Mouse (Mus musculus) embryonic facial prominence, embryonic 12.5 days (tissue): ENCODE results near the gene Sat2. TPM values are rescaled to one million over a fixed set of nuclear protein-coding genes. Genes with fewer than 3 reads are reported as not detected.

Experiments used
- ATAC-seq: fragments of 200-750 bp; cut with Nextera tagmentation; 2 replicates; pipeline ENCODE4 v1.8.0; 2017; ENCODE audit not compliant: insufficient number of reproducible peaks, insufficient read depth, low FRiP score, low TSS enrichment
- H3K27ac ChIP-seq: fragments of 300-500 bp; sonication (generic); 2 replicates; pipeline ENCODE4 v1.5.1; 2016; ENCODE audit warnings: mild to moderate bottlenecking
- H3K27me3 ChIP-seq: fragments of 300-500 bp; sonication (generic); 2 replicates; pipeline ENCODE4 v1.6.1; 2016; ENCODE audit warnings: mild to moderate bottlenecking, moderate library complexity
- H3K36me3 ChIP-seq: fragments of 300-500 bp; sonication (generic); 2 replicates; pipeline ENCODE4 v1.6.1; 2016; ENCODE audit warnings: mild to moderate bottlenecking
- H3K4me1 ChIP-seq: fragments of 300-500 bp; sonication (generic); 2 replicates; pipeline ENCODE4 v1.6.1; 2016
- H3K4me2 ChIP-seq: fragments of 300-500 bp; sonication (generic); replicated peaks from 2 replicates; pipeline ENCODE4 v1.6.1; 2016; ENCODE audit warnings: mild to moderate bottlenecking, moderate library complexity
- H3K4me3 ChIP-seq: fragments of 300-500 bp; sonication (generic); 2 replicates; pipeline ENCODE4 v1.5.1; 2016; ENCODE audit warnings: mild to moderate bottlenecking
- H3K9ac ChIP-seq: fragments of 300-500 bp; sonication (generic); 2 replicates; pipeline ENCODE4 v1.6.1; 2016; ENCODE audit warnings: mild to moderate bottlenecking, moderate library complexity
- H3K9me3 ChIP-seq: fragments of 300-500 bp; sonication (generic); 2 replicates; pipeline ENCODE4 v1.6.1; 2016; ENCODE audit warnings: mild to moderate bottlenecking, moderate library complexity
- WGBS: fragments of 180-500 bp; shearing (Covaris S2); methylation state at CpG from one replicate; pipeline ENCODE4 v1.1.7; 2016; 5-methylcytosine and 5-hydroxymethylcytosine counted together
- polyA plus RNA-seq: library from polyadenylated mRNA; unstranded; fragments of >200 nt; fragmentation: Nextera tagmentation; extraction: Ambion mirVana; gene quantifications from 2 replicates; pipeline ENCODE4 v1.2.1, GENCODE M21; 2016

Sat2 gene
- polyA plus RNA-seq, 1 experiment from 2014 or later: 25.8 TPM

DNA sequence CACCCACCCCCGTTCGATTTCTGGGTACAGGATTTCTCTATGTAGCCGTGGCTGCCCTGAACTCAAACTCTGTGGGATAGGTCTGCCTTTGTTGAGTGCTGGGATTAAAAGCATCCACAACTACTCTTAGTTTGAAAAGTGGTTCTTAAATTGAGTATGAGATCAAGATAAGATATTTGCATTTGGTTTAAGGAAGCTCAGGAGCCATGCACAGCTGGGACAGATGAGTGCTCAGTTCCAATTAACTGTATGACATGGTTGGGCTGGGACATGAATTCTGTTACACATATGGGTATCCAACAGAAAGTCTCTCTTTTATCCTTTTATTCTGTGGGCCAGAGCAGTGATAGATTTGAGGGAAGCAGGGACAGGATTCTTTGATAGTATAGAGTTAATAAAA lies 13.6 kb downstream of the Sat2 start:
- peak overlapping the region; percentile 78 for H3K4me2 ChIP-seq
- no peak overlapping the region for H3K4me3 ChIP-seq
- no peaks in the 10 kb centered on the region for H3K27me3 ChIP-seq
- H3K27ac ChIP-seq: no peak overlapping the region
- no peak overlapping the region for H3K9ac ChIP-seq
- WGBS: 90% methylated on average over 3 of the region's 3 CpGs
- no peaks in the 10 kb centered on the region for H3K9me3 ChIP-seq
- peaks cover 22% of the 10 kb centered on the region for H3K36me3 ChIP-seq
- no peak for ATAC-seq
- peaks cover 23% of the 10 kb centered on the region for H3K4me1 ChIP-seq

DNA sequence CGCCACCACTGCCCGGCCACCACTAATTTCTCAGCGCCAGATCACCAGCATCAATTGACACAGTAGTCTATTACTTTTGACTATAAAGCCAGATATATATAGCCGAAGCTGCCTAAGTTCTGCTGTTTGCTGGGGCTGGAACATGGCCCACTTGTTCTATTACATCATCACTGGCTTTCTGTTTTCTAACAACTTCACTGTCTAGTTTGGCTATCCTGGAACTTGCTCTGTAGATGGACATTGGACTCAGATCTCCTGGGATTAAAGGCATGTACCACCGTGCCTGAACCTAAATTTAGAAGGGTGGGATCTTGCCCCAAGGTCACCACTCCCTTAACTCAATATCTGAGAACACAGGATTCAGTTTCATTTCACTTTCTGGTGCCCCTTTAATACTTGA lies 24.0 kb downstream of the Sat2 start:
- Histone ChIP-seq H3K27me3 (no peaks in the 10 kb centered on the region), H3K9me3 (no peaks in the 10 kb centered on the region), H3K9ac (no peak overlapping the region), H3K4me2 (no peak overlapping the region), H3K4me1 (no peaks in the 10 kb centered on the region), H3K27ac (no peak overlapping the region), H3K36me3 (peaks cover 95% of the 10 kb centered on the region), H3K4me3 (no peak overlapping the region)
- no peak for ATAC-seq
- 92% methylated on average over 5 of the region's 5 CpGs for WGBS

DNA sequence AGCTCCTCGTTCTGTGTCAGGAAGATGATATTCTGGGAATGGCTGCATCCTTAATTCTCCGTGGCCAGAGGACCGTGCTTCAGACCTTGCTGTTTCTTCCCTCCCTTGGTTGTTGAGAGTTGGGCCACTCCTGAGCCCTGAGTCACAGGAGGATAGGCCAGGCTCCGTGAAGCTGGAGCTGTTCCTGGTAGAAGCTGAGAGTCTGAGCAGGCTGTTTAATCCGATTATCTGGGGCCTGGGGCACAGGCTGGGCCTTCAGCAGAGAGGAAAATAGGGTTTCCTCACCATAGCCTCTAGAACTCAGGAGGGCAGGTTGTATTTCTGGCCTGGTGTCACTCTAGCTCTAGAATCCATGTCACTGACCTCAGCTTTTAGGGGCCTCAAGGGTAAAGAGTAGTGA lies 31.6 kb downstream of the Sat2 start:
- peak overlapping the region; percentile 30; the same call in 1 of the 2 replicates for H3K27ac ChIP-seq
- no peak overlapping the region for H3K4me3 ChIP-seq
- no peaks in the 10 kb centered on the region for H3K9me3 ChIP-seq
- H3K36me3 ChIP-seq: peaks cover 82% of the 10 kb centered on the region
- ATAC-seq: no peak
- H3K9ac ChIP-seq: 0 out of 2 replicates have a peak overlapping the region, but pooled peaks have one; percentile 7
- H3K27me3 ChIP-seq: no peaks in the 10 kb centered on the region
- peaks cover 29% of the 10 kb centered on the region for H3K4me1 ChIP-seq
- WGBS: 54% methylated on average over 5 of the region's 5 CpGs
- H3K4me2 ChIP-seq: no peak overlapping the region

DNA sequence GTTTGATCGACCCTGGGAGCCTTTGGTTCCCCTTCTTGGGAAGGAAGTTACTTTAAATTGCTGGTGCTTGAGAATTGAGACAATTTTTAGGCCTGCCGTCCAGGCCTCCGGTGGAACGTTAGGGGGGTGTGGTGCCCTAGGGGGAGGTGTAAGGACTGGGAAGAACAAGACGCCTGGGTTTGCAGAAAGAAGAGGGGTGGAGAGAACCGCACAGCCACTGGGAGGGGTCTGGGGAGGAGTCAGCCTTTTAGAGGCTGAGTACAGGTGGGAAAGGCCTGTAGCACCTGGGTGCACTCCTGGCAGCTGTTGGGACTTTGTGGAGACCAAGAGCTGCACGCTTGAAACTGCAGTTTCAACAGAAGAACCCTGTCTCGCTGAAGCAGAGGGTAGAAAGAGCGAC lies 32.9 kb downstream of the Sat2 start:
- WGBS: 28% methylated on average over 9 of the region's 9 CpGs
- Histone ChIP-seq H3K9ac (peak overlapping the region; percentile 2; the same call in 1 of the 2 replicates), H3K27ac (peak overlapping the region; percentile 72), H3K27me3 (no peaks in the 10 kb centered on the region), H3K9me3 (no peaks in the 10 kb centered on the region), H3K4me2 (0 out of 2 replicates have a peak overlapping the region, but pooled peaks have one; percentile 8), H3K4me3 (no peak overlapping the region), H3K36me3 (peaks cover 81% of the 10 kb centered on the region), H3K4me1 (peaks cover 29% of the 10 kb centered on the region)
- ATAC-seq: no peak

DNA sequence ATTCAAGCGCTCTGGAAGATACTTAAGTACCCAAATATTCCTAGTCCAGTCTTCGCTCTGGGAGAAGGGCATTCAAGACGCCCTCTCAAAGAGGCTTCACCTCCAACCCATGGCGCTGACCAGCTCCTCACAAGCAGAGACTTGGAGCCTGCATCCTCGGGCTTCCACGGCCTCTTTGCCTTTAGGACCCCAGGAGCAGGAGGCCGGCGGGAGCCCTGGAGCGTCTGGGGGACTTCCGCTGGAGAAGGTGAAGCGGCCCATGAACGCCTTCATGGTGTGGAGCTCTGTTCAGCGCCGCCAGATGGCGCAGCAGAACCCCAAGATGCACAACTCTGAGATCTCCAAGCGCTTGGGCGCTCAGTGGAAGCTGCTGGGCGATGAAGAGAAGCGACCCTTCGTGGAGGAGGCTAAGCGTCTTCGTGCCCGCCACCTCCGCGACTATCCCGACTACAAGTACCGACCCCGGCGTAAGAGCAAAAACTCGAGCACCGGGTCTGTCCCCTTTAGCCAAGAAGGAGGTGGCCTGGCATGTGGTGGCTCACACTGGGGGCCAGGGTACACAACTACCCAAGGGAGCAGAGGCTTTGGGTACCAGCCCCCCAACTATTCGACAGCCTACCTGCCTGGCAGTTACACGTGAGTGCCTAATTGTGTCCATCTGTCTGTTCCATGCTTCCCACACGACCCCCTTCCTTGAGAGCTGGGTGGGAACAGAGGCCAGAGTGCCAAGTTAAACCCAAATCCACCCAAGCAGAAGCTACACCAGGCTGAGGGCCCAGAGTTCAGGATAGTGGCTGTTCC lies 33.6 kb downstream of the Sat2 start, which contains the start of gene Sox15:
Gene Sox15 (plus strand): TSS at position 51 of the 801 bp plus-strand sequence.
- H3K9me3 ChIP-seq: no peaks in the 10 kb centered on the region
- 19% methylated on average over 34 of the region's 34 CpGs for WGBS
- peak within 1 kb of the TSS; percentile 72 for H3K27ac ChIP-seq
- H3K4me1 ChIP-seq: peaks cover 29% of the 10 kb centered on the region
- H3K27me3 ChIP-seq: no peaks in the 10 kb centered on the region
- H3K36me3 ChIP-seq: peaks cover 76% of the 10 kb centered on the region
- ATAC-seq: peak; percentile 18; the same call in 1 of the 2 replicates
- H3K4me3 ChIP-seq: peak within 1 kb of the TSS; percentile 12; the same call in 1 of the 2 replicates
- H3K9ac ChIP-seq: peak within 1 kb of the TSS; percentile 42; the same call in 1 of the 2 replicates
- H3K4me2 ChIP-seq: 0 out of 2 replicates have a peak within 1 kb of the TSS, but pooled peaks have one; percentile 8

DNA sequence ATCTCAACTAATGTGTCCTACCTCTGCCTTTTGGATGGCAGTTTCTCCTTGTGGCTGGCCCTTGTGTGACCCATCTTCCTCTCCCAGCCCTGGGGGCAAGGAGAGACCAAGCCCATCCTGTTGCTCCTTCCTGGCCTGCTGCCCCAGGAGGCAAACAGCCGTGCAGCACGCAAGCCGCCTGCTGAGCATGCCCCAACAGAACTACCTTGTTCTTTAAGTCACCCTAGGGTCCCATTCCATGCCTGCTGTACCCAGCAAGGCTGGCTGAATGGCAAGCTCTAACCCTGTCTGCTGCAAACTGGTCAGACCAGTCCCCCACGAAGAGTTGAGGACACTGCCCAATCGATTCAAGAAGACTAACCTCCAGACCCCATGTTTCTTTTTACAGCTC lies 34.2 kb downstream of the Sat2 start:
- peaks cover 70% of the 10 kb centered on the region for H3K36me3 ChIP-seq
- no peak overlapping the region for H3K27ac ChIP-seq
- peaks cover 32% of the 10 kb centered on the region for H3K4me1 ChIP-seq
- H3K4me2 ChIP-seq: 0 out of 2 replicates have a peak overlapping the region, but pooled peaks have one; percentile 8
- H3K9me3 ChIP-seq: no peaks in the 10 kb centered on the region
- no peak for ATAC-seq
- H3K9ac ChIP-seq: no peak overlapping the region
- WGBS: 63% methylated on average over 5 of the region's 5 CpGs
- no peaks in the 10 kb centered on the region for H3K27me3 ChIP-seq
- H3K4me3 ChIP-seq: no peak overlapping the region

DNA sequence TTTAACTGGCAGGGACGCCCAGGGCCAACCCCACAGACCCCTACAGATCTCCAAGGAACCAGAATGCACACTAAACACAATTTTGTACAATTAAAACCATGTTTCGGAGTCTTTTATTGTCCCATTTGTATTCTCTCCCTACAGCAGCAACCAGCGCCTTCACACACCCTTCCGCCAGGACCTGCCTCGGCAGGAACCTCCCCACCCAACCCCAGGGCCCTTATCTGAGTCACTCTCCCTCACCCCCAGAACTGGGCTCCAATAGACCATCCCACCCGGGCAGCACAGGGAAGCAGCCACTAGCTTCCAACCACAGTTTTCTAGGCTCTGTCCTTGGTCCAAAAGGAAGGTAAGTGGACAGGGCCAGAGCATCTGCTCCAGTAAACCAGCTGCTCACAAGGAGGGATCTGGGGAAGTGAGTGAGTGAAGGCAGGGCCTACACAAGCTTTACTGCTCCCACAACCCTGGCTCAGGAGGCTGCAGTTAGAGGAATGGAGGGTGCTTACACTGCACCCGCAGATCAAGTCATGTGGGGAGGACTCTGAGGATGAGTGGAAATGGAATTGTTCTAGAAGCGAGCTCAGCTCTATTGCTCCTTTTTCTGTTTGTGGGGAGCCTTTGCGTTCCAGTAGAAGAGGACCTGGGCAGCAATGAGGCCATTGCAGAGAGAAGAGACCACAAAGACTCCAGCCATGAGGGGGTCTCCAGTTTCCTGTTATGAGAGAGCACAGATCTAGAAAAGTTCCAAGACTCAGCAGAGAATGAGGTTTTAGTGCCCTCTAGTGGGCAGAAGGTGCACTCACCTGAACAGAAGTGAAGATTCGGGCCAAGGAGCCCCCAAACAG lies 35.0 kb downstream of the Sat2 start:
- H3K27me3 ChIP-seq: no peaks in the 10 kb centered on the region
- ATAC-seq: no peak
- H3K9me3 ChIP-seq: no peaks in the 10 kb centered on the region
- no peak overlapping the region for H3K4me2 ChIP-seq
- 0 out of 2 replicates have a peak overlapping the region, but pooled peaks have one; percentile 7 for H3K4me3 ChIP-seq
- WGBS: 76% methylated on average over 10 of the region's 10 CpGs
- peaks cover 39% of the 10 kb centered on the region for H3K4me1 ChIP-seq
- no peak overlapping the region for H3K9ac ChIP-seq
- peak overlapping the region; percentile 73 for H3K27ac ChIP-seq
- peaks cover 63% of the 10 kb centered on the region for H3K36me3 ChIP-seq

DNA sequence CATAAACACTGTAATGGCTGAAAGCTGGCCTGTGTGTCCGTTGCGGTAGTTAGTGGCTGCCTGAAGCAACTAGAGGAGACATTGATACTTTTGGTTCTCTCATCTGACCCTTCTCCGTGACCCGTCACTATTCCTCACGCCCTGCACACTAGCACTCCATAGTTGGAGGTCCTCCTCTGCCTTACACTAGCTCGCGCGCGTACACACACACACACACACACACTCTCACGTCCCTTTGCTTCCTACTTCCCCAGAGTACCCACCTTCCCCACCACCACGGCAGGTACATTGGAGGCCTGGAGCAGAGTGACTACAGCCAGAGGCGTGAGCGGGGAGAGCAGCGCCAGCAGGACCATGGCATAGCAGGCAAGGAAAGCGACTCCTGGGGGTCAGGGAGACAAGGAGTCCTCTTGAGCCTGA lies 35.6 kb downstream of the Sat2 start:
- Histone ChIP-seq H3K4me1 (peaks cover 39% of the 10 kb centered on the region), H3K27ac (peak overlapping the region; percentile 41; the same call in 1 of the 2 replicates), H3K4me3 (no peak overlapping the region), H3K9ac (0 out of 2 replicates have a peak overlapping the region, but pooled peaks have one; percentile 0), H3K4me2 (no peak overlapping the region), H3K36me3 (peaks cover 57% of the 10 kb centered on the region), H3K27me3 (no peaks in the 10 kb centered on the region), H3K9me3 (no peaks in the 10 kb centered on the region)
- no peak for ATAC-seq
- 83% methylated on average over 15 of the region's 15 CpGs for WGBS

DNA sequence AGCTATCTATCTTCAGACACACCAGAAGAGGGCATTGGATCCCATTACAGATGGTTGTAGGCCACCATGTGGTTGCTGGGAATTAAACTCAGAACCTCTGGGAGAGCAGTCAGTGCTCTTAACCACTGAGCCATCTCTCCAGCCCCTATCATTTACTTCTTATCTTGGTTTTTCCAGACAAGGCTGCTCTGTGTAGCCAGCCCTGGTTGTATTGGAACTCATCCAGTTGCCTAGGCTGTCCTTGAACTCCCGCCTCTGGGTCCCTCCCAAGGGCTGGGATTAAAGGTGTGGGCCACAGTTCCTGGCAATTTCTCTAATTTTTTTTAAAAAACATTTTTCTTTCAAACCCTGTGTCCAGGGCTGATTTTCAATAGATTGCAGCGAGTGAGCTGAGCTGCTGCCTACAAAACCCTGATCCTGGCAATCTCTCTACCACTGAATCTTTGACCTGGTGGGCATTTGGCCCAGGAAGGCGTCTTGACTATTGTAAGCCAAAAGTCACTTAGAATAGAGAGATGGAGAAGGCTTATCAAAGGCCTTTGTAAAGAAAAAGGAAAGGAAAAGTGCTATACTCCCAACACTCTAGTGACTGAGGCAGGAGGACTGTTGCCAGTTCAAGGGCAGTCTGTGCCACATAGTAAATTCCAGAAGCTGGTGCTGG lies 39.5 kb downstream of the Sat2 start:
- Histone ChIP-seq H3K4me2 (peak overlapping the region; percentile 55), H3K27ac (peak overlapping the region; percentile 96), H3K36me3 (peaks cover 62% of the 10 kb centered on the region), H3K4me1 (peaks cover 23% of the 10 kb centered on the region), H3K9ac (peak overlapping the region; percentile 72; the same call in 1 of the 2 replicates), H3K4me3 (peak overlapping the region; percentile 52), H3K9me3 (no peaks in the 10 kb centered on the region), H3K27me3 (no peaks in the 10 kb centered on the region)
- WGBS: 81% methylated on average over 3 of the region's 3 CpGs
- no peak for ATAC-seq

DNA sequence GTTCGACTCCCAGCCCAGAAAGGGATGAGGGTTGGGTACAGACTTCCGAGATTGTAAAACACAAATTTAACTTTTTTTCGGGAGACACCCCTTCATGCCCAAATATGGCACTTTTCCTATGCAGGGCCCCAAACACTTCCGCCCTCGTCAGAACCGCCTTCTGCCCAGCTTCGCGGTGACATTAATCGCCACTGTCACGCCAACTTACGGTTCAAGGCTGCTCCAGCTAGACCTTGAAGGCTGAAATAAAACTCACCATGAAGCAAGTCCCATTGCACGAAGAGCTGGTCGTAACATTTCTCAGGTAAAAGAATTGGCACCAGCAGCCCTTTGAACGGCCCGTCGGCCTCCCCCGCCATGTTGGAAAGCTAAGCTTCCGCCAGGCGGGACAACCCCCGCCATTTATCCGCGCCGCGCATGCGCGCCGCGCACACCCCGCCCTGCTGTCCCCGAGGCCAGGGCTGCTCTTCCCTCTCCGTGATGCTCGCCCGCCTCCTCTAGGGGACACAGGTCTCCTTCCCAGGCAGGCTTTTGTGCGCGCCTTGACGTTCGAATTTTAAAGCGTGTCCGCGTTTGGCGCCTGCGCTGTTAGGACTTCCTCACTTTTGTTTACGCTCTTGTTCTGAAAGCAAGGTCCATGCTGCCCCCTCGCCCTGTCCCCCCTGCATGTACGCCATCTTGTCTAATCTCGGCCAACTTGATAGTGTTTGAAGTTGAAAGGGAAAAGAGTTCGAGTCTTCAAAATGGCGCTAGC lies 40.6 kb downstream of the Sat2 start, which contains the start of gene Mpdu1:
Gene Mpdu1 (minus strand): TSS at position 430 of the 754 bp plus-strand sequence.
- under 1% methylated on average over 48 of the region's 48 CpGs for WGBS
- peaks cover 60% of the 10 kb centered on the region for H3K36me3 ChIP-seq

More for the DNA sequence above, 40.6 kb downstream of the Sat2 start, which contains the start of gene Mpdu1:
- Histone ChIP-seq H3K27ac (peak within 1 kb of the TSS; percentile 96), H3K4me2 (peak within 1 kb of the TSS; percentile 55), H3K4me3 (peak within 1 kb of the TSS; percentile 52), H3K9ac (peak within 1 kb of the TSS; percentile 72), H3K4me1 (peaks cover 15% of the 10 kb centered on the region), H3K9me3 (no peaks in the 10 kb centered on the region), H3K27me3 (no peaks in the 10 kb centered on the region)
- ATAC-seq: peak; percentile 94
